Mouse (Mus musculus): ENCODE data around the gene Txndc17.
A peak's percentile ranks its signal among the peaks of the same experiment; 100 is the strongest.
"Not testable (repeated sequence)": the region's sequence is repeated elsewhere in the genome, so short reads cannot be mapped to it uniquely, and the experiment has no call there.

Gene Txndc17

DNA sequence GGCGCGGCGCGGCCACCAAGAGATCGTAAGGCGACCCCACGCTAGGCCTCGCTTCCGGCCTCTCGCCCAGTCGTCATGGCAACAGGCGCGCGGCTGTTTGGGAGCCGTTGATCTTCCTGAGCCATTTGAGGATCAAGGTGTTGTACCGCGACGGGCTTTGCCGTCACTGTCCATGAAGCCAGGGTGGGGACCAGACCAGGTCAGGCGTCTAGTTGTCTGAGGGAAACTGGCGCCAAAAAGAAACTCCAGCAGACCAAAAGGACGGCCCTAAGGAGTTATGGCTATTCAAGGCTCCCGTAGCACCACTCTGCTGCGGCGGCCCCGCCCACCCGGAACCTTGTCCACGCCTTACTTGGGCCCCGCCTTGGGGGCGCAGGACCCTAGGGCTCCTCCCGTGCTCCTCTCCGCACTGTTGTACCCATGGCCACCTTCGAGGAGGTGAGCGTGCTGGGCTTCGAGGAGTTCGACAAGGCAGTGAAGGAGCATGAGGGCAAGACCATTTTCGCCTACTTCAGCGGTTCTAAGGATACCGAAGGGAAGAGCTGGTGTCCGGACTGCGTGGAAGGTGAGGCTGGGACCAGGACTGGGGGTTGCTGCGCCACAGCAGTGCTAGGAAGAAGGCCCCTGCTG is at the start of gene Txndc17, which contains the start of gene 4933427D14Rik:
TSS of gene Txndc17 (plus strand) at position 344 of the 630 bp plus-strand sequence.
TSS of gene 4933427D14Rik (minus strand) at position 256 of the 630 bp plus-strand sequence.
- DNase-seq, result peak; percentile 89

GRCm38 (mm10) chr11:72163198-72163597 is 44.1 kb upstream of the Txndc17 start:
- DNase-seq, result no peak

GRCm38 (mm10) chr11:72169871-72170270 is 37.5 kb upstream of the Txndc17 start:
- DNase-seq, result no peak

DNA sequence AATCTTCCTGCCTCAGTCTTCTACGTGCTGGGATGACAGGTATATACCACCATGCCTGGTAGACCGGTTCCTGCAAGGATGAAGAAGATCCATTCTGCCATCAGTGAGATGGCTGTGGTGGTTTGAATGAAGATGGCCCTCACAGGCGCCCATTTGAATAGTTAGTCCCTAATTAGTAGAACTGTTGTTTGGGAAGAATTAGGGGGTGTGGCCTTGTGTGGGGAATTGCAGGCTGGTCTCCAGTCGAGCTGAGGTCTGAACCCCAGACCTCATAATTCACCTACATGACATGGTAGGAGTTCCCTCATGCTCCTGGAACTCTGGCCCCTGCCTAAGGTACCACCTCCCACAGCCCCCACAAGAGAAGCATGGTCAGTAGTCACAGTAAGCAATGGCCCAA is 35.4 kb upstream of the Txndc17 start:
- not testable (repeated sequence) for DNase-seq

- DNase-seq, result no peak
Measured at GRCm38 (mm10) chr11:72173506-72173905, 33.8 kb upstream of the Txndc17 start.

DNA sequence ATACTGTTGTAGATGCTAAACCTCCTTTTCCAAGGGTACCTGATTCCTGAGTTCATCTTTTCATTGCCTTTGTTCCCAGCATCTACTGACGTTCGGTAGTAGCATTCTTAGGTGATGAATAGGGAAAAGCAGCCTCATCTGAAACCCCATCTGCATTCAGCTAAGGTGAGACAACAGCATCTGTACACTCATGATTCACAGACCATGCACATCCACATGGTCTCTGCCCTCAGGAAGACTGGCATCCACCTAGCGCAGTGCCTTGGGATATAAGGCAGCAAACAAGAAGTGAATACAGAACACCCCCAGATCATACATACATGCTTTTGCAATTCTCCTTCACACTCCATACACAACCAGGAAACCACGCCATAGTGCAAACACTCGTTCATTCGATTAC is 32.6 kb upstream of the Txndc17 start:
- DNase-seq, result no peak

DNA sequence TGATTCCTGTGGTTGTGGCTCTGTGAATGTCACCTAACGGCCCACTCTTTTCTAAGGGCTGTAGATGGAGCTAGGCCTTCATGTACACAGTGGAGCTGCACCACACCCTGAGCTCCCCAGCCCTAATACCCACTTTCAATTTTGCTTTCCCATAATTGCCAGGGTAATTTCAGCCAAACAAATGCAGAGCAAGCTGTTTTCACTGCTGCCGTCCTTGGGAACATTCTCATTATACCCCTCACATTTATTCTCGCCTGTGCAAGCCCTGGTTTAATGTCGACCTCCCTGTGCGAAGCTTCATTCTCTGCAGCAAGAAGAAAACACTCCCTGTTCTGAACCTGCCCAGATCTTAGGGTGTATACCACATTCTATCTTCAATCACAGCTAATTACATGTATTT is 31.4 kb upstream of the Txndc17 start:
- no peak for DNase-seq

DNA sequence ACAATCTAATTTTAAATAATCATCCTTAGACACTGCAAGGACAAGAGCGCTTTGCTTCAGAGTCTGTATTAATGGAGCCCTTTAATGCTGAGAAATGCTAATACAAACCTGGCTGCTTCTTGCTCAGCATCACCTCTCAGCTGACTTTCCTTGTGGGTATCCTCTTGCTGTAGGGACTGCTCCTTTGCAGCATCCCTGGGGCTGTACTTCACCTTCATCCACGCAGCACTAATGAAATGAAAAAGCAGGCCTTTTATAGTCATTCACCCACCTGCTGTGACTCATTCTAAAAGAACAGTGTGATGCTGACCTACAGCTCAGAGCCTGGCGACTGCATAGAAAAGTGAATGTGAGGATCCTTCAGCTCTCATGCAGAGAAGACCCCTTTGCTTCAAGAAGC is 30.8 kb upstream of the Txndc17 start:
- DNase-seq, result no peak

GRCm38 (mm10) chr11:72180556-72180955 is 26.8 kb upstream of the Txndc17 start:
- no peak for DNase-seq

- no peak for DNase-seq
Measured at GRCm38 (mm10) chr11:72181136-72181535, 26.2 kb upstream of the Txndc17 start.

GRCm38 (mm10) chr11:72184252-72184651 is 23.1 kb upstream of the Txndc17 start:
- DNase-seq, result no peak

DNA sequence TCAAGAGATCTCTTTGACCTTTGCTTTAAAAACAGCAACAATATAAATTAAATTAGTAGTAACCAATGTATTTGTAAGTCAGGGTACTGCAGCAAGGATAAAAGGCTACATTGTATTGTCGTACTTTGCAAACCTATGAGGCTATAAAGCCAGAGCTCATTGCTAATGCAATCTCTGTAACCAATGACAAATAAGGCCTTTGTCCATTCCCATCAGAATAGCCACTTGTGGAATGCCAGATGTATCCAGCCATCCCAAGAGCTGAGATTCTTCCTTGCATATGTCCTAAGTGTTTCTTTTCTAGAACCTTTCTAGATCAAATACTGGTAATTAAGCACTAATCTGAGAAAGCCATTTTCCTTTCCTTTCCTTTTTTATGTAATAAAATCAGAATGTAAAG is 16.5 kb upstream of the Txndc17 start:
- DNase-seq, result no peak

DNA sequence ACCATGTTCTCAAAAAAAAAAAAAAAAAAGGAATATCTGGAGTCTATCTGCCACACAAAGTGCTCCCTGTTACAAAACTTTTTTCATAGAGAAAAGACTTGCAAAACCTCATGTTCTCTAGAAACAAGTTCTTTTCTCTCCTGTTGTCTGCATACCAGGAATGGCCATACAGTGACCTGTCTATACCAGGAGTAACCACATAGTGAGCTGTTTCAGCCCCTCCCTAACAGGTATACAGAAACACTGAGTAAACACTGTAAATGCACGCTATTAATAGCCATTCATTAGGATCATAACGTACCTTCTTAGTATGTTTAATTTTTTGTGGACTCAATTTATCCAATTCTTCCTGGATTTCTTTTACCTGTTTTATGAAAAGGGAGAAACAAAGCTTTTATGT is 13.1 kb upstream of the Txndc17 start:
- DNase-seq, result no peak

DNA sequence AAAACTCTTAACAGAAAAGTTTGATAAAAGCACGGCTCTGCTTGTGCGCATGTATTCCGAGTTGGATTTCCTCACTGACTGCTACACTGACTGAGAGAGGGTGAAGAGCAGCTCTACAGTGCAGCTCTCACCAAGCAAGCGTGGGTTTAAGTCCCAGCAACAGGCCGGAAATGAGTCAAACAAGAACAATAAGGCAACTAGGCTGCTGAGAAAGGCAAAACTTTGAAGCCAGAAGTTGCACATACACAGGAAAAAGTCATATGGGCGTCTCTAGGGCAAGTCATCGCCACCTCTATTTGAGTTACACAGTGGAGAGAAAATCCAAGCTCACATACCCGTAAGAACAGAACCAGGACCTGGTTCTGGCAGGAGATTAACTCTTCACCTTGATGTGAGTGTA is 10.8 kb upstream of the Txndc17 start:
- DNase-seq, result no peak

GRCm38 (mm10) chr11:72203440-72203839 is 3.9 kb upstream of the Txndc17 start:
- no peak for DNase-seq

- DNase-seq, result no peak
Measured at GRCm38 (mm10) chr11:72205256-72205655, 2.1 kb upstream of the Txndc17 start.

- DNase-seq, result no peak
Measured at GRCm38 (mm10) chr11:72206341-72207203, 775 bp upstream of the Txndc17 start, which contains the start of gene Gm43951. Gene Gm43951 (minus strand): TSS chr11:72206840.

- DNase-seq, result no peak
Measured at GRCm38 (mm10) chr11:72207834-72208377, 559 bp downstream of the Txndc17 start.

GRCm38 (mm10) chr11:72214591-72215409 is 7.5 kb downstream of the Txndc17 start:
- DNase-seq, result peak; percentile 94

GRCm38 (mm10) chr11:72215410-72215797 is 8.1 kb downstream of the Txndc17 start, which contains the start of gene Med31:
Gene Med31 (minus strand): TSS chr11:72215592.
- DNase-seq, result peak; percentile 77

- DNase-seq, result no peak
Measured at GRCm38 (mm10) chr11:72217116-72217515, 9.8 kb downstream of the Txndc17 start.

DNA sequence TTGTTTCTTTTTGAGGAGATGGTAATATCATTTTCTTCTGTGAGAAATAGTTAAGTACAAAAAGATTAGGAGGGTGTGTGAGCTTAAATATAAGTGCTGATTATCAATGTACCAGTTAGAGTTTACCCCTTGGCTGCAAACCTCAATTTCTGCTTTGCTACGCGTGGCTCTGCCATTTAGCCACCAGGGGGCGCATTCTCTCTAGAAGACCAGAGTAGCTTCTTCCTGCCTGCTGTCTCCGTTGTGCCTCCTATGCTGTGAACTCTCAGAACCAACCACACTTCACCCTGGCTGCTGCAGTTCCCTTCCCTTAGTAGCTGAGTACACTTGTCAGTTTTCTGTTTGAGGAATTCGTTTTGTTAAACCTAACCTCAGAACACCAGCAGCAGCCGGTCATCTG is 13.9 kb downstream of the Txndc17 start:
- peak; percentile 79 for DNase-seq

- no peak for DNase-seq
Measured at GRCm38 (mm10) chr11:72223414-72223813, 16.1 kb downstream of the Txndc17 start.
